Mouse (Mus musculus) thymus, postnatal 0 days (tissue): Measurements from ENCODE around the gene Zfhx3. TPM values are rescaled to one million over a fixed set of nuclear protein-coding genes. Genes with fewer than 3 reads are reported as not detected.

Experiments
- DNase-seq: peaks from one replicate; pipeline ENCODE4 v3.0.0-alpha.2; 2015; ENCODE audit warnings: low spot score
- polyA plus RNA-seq: library from polyadenylated mRNA; unstranded; fragments of >200 nt; fragmentation: Nextera tagmentation; extraction: Ambion mirVana; gene quantifications from 2 replicates; pipeline ENCODE4 v1.2.1, GENCODE M21; 2015

Gene Zfhx3
- polyA plus RNA-seq, 1 experiment from 2014 or later = 1.9 TPM

DNA sequence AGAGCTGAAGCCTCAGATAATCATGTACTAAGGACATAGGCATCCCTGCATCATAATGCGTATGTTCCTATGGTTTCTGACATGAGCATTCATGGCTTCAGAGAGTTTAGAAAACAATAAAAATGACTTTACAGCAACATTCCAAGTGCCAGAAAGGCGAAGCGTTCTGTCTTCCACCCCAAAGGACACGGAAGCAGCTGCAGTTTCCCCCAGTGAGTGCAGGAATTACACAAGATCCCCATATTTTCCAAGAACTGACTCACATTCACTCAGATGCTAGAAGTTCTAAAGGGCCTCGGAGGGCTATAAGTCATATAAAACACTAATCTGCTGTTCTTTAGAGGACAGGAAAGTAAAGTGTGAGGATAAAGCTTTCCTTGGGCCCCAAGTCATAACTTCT, 75.3 kb downstream of the Zfhx3 start:
- DNase-seq = no peak

DNA sequence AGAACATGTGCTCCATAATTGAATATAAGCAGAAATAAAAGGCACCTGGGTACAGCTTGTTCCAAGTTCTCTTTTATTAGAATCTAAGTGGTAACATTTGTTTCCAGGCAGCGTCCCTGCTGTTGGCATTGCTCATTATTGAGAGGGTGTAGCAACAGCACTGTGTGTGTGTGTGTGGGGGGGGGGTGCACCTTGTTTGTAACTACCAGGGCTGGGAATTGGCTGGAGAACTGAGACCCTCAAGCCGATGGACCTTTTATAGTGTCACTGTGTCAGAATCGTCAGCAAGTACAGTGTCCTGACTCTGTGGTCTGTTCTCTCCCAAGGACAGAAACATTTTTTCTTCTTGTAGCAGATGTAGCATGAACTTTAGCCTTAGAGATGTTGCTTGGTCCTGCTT, 77.2 kb downstream of the Zfhx3 start:
- DNase-seq = no peak

DNA sequence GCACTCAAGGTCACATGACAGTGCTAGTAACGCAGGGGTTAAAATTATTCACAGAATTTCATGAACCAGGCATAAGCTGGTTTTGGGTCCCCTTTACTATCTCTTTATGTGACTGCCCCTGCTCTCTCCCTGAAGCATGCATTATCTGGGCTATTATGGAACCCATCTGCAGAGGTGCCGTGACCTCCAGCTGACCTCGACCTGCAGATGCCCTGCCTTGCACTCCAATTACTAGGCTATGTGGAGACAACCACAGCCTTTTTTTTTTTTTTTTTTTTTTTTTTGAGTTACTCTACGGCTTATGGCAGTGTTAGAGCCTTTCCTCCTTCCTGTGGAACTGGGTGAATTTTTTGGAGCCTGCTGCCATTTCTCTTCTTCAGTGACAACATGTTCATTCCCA, 80.0 kb downstream of the Zfhx3 start:
- DNase-seq = no peak

DNA sequence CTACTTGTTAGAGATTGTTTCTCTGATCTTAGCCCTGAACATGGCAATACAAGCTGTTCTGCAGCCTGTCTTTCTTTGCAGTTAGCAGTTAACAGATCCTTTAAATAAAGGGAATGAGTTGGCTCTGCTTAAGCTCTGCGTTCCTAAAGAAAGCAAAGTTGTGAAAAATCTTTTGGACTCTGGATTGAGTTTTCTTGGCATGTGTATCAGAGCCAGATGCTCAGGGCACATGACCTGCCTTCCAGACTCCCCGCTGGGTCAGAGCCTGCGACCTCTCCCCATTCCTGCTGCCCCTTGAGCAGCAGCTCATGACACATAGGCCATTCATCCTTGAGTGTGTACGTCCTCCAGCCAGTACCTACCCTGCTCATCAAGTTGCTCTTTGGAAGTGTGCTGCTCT, 81.9 kb downstream of the Zfhx3 start:
- no peak for DNase-seq

DNA sequence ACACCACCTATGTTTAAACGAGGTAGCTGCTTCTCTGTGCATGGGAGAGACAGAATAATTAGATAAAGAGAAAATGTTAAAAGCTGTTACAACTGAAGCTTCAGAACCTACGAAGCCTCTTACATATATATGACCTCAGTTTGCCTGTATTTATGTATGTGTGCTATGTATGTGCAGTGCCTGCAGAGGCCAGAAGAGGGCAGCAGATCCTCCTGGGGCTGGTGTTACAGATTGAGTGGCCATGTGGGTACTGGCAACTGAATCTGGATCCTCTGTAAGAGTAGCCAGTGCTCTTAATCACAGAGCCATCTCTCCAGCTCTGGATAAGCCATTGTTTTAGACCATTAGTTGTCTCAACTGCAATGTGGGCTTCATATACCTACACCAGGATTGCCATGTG, 82.8 kb downstream of the Zfhx3 start:
- no peak for DNase-seq

DNA sequence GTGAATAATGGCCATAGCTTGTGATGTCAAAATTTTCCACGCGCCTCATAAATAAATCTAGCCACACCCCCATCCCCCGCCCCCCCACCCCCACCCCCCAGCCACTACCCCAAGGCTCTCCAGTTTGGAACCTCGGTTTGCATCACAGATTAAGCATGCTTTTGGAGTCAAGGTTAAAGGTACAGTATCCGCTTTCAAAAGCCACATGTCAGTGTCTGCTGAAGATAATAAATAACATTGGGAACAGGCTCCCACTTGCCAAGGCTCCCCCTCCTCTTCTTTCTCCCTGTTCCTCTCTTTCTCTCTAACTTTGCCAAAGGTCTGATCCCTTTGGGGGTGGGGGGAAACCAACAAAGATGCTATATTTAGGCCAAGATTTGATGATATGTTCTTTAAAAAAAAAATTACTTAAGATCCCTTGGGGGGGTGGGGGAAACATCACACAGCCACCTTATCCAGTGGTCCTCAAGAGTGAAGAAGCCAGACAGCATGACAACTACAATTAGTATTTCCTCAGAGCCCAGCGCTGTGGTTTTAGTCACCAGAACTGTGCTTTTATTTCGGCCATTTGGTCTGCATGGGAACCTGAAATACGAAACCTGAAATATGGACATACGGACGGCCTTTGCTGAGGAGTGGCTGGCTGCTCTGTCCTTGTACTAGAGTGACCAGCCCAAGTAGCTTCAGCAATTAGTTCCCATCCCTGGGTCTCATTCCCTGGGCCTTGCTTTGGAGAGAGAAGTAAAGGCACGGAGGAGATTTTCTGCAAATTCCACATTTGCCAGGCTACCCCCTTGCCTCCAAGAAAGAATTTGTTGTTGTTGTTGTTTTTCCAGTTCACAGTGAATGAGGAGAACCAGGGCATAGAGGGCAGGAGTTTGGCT, 84.4 kb downstream of the Zfhx3 start:
- no peak for DNase-seq

DNA sequence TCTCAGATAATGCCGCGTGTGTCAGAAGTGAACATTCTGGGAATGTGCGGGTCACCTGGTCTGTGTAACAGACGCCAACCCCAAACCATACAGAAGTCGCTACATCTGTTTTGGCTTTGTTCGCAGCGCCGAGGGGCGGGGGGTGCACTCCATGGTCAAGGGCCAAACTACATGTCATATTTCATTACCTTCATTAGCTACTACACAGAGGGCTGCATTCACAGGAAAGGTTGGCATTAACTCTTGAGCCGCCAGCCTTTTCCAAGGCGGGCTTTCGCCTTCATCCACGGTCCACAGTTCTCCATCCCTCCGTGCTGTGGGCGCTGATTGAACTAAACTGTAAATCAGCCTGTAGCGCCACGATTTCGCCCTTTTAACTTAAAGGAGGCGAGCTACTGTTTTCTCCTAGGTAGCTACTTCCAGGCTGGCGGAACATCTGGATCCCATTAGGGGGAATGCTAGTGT, 85.1 kb downstream of the Zfhx3 start:
- no peak for DNase-seq

DNA sequence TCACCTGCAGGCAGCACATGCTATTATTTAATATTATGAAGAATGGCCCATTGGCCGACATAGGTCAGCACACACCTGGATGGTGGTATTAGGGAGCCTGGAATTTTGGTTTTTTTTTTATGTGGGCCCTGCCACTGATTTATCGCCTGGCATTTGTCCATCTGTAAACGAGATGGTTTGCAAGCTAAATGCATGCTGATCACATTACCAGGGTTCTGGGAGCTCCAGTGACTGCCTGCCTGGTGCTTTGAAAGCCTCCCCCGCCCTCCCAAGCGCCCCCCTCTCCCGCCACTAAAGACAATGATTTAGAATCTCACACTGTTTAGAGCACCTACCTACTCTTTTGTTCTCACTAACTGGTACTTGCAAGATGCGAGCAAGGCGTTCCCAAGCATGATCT, 86.0 kb downstream of the Zfhx3 start:
- DNase-seq = no peak

DNA sequence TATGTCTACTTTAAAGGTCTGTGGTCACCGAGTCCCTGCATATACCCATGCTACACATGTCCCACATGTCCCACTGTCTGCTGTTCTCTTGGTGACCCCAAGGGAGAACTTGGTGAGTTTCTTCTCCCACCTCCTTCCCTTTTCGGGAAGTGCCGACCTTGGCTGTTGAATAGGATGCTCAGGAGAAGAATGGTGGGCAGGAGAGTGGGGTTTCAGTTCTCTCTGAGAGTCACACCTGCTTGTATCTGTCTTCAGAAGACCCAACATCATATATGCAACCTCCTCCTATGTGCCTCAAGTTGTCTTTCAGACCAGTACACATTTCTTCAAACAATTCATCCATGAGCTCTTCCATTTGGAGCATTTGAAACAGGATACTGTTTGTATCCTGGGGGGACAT, 88.7 kb downstream of the Zfhx3 start:
- DNase-seq = no peak

DNA sequence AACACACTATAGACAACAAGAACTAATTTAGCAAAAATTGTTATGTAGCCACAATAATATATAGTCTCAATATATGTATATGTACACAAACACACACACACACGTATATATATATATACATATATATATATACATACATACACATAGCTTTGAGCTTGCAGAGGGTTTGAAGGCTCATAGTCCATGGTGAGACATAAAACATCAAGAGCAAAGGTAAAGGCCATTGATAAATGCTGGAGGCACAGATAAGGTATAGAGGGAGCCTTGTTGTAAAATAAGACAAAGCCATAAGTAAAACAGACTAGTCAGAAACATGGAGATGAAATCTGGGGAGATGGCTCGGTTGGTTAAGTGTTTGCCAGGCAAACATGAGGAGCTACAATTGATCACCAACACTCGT, 91.6 kb downstream of the Zfhx3 start:
- DNase-seq = no peak

DNA sequence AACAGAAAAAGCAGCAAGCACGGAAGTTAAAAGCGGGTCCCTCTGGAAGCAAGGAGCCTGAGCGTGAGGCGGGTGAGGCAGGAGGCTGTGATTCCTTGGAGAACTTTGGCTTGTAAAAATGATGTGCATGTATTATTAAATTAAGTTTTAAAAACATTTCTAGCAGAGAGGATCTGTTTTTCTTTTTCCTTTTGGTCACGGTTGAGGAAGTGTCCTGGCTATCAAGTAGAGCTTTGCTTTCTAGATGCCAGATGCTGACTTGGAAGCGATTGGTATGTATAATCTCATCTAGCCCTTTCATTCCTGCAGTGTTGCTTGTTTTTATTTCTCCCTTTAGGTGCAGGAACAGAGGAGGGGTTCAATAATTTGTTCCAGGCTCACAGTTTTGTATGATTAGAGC, 92.3 kb downstream of the Zfhx3 start:
- no peak for DNase-seq

DNA sequence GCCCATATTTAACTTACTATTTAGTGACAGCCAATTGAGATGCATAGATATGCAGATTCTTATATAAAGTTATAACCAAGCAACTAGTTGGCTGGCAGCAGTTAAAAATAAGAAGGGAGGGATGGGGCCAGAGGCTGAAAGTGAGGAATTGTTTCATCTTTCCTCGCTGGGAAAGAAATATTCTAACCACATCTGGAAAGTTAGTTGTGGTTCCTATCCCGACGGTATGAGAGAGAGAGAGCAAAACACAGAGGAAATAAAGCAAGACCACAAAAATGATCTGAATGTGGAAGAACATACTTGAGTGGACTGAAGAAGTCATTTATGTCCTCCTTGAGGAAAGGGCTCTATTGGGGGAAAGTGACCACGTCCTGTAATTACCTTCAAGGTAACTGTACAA, 101.2 kb downstream of the Zfhx3 start:
- DNase-seq = no peak

DNA sequence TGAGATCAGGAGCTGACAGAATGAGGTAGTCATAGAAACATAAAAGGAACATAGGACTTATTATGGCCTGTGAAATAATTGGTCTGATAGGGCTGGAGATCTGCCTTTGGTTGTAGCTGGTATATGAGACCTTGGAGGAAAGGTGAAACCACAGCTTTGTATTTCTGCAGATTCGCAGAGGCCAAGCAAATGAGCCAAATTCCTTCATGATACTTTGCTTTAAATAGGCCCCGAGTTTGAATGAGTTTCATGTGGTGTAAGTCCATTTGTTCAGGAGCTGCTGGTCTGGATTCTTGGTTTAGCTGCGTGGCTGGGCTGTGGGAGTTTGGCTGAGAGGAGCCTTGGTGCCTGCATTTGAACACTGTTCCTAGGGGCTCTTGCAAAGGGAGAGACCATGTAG, 101.7 kb downstream of the Zfhx3 start:
- DNase-seq = no peak

DNA sequence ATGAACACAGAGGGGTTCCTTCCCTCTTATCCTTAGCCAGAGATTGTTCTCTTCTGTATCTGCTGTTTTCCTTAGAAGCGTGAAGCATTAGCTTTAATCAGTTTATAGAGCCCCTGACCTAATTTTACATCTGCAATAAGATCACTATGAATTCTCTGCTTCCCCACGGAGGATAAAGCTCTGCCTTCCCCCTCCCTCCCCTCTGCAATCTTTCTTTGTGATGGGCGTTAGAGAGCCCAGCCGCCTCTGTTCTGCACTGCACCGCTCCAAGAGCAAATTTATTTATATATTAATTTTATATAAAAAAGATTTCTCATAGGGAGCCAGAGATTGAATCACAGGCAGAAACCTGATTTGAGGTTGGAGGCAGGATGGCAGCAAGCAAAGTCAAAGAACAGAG, 113.8 kb downstream of the Zfhx3 start:
- no peak for DNase-seq

DNA sequence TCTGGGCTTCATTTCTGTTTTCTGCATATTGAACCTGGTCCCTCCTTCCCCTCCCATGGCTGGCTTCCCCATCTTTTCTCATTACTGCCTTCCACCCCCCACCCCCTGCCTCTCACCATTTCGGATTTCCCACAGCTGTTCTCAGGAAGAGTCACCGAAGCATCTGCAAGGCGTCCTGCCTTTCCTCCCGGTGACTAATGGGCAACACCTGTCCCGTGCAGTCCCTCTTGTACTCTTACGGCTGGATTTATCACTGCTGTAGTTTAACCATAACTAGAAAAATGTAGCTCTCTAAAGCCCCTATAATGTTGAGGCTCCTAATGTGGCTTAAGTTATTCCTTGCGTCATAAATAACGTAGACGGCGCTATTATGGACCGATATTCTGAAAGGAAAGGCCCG, 119.5 kb downstream of the Zfhx3 start:
- DNase-seq = no peak

DNA sequence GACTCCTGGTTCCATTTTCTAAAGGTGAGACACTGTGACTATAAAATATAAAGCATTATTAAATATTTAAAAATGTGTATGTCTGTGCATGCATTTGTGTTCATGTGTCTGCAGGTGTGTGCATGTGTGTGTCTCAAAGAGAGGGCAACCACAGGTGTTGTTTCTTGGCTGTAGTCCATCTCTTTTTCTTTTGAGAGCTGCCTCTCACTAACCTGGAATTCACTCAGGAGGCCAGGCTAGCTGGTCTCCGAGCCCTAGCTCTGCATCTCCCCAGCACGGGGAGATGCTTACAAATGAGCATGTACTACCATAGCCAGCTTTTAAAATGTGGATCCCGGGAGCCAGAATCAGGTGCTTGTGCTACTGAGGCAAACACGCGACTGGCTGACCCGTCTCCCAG, 124.7 kb downstream of the Zfhx3 start:
- no peak for DNase-seq

DNA sequence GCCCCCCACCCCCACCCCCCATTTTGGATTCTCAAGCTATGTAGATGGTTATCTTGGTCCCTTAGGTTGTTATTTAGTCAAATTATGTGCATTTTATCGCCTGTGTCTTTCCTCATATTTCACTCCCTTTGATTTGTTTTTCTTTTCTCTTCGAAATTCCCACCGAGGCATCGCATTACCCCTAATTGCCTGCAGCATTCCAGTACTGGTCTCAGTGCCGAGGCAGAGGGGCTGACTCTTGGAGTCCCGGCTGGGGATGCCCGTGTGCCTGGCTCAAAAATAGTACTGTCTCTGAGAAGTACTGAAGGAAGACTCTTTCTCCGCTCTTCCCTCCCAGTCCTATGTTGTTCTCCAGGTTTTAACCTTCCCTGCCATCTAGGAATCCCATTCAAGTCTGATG, 125.8 kb downstream of the Zfhx3 start:
- no peak for DNase-seq

DNA sequence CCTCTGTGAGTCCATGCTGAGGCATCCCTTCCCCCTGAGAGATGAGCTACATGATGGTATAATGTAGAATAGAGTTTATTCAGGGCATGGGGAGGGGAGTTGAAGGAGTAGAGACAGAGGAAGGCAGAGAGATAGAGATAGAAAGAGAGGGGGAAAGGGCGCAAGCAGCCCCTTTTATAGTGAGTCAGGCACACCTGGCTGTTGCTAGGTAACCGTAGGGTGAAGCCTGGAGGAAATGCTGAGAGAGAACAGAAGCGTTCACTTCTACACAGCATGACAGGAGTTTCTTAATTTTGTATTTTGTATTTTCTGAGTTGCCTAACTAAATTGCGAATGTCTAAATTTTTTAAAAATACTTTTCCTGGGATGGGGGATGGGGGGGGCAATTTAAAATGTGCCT, 128.0 kb downstream of the Zfhx3 start:
- no peak for DNase-seq

DNA sequence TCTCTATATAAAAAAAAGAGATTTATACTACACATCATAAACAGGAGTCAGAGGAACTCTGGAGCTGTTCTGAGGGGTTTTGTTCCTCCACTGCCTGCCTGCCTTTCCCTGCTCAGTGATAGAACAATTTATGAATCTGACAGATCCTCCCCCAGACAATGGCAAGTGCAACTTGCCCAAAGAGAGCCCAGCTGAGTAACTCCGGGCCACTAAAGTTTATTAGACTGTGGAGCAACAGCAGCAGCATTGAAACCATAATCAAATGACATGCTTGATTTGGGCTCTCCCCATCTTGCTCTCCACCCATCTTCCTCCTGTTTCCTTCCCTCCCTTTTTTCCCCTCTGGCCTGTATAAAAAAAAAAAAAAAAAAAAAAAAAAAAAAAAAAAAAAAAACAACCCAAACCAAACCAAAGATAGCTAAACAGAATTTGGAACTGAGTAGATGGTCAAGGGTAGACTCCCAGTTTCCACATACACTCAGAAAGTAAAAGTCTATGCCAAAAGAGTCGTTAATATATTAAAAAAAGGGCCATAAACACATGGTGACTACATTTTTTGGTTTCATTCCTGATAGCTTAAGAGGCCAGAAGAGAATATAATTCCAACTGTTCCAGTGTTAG, 129.8 kb downstream of the Zfhx3 start:
- DNase-seq = no peak

DNA sequence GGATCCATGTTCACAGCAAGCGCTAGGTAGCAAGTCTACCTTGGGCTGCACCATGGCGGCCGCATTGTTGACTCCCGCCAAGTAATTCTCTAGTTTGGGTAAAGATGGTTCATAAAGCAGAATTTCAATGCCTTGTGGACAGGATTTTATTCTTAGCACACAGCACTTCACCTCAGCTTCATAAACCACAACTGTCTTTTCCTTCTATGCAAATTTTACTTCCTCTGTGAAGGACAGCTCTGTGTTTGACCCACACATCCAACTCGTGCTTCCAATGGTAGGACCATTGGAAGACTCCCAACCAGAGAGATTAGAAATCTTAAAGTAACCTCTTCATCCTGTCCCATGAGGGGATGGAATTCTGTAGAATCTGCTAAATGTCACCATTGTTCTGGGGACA, 130.4 kb downstream of the Zfhx3 start:
- no peak for DNase-seq

DNA sequence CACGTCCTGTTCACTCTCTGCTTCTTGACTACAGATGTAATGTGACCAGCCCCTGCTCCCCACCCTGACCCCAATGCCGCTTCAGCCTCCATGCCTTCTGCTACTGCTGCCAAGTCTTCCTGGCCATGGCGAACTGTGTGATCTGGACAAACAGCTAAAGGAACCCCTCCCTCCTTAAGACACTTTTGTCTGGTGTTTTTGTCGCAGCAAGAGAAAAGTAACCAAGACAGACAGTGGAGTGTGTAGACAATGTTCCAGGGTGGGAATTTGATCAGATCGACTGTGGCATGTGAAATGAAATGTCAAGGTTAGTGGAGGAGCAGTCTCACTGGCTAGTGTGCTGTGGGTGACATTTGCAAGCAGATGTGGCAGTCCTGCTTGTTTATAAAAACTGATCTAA, 132.7 kb downstream of the Zfhx3 start:
- DNase-seq = no peak

DNA sequence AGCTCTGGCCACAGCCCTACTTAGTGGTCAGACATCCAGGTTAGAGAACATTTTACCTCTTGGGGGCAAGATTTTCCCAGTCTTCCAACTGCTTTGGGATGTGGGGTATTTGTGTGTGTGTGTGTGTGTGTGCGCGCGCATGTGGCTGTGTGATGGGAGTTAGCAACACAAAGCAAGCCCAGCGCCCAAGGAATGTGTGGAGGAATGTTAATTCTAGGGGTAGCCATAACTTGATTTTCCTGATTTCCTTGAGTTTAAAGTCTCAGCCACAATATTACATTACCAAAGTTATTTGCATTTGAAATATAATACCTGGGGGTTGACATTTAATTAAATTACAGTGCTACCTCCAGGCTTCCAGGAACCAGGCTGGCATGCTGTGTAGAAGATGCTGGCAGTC, 136.3 kb downstream of the Zfhx3 start:
- no peak for DNase-seq

DNA sequence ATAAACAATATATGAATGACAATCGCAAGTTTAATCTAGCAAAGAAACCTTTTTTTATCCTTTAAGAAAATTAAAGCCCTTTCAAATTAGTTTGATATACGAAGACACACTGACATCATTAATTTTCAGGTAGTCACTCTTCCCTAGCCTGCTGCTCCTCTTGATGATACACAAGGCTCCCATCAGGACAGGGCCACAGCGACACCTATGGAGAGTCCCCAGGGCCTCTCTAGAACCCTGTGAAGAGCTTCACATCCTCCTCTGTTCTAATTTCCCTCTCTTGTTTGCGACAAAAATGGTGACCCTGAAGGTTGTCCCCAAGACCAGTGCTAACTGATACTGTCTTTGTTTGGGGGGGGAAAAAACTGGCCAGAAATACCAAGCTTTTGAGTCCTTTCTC, 144.5 kb downstream of the Zfhx3 start:
- no peak for DNase-seq
